Mouse (Mus musculus) lung, embryonic 15.5 days (tissue): ENCODE results near the gene Rpl35. TPM values are rescaled to one million over a fixed set of nuclear protein-coding genes. Genes with fewer than 3 reads are reported as not detected.

Experiments used
- ATAC-seq: fragments of 200-750 bp; cut with Nextera tagmentation; 2 replicates; pipeline ENCODE4 v1.8.0; 2017; ENCODE audit warnings: moderate number of reproducible peaks, borderline replicate concordance; ENCODE audit not compliant: low FRiP score, low TSS enrichment; ENCODE audit errors: extremely low read depth
- H3K27ac ChIP-seq: fragments of 300-500 bp; sonication (generic); 2 replicates; pipeline ENCODE4 v1.5.1; 2015; ENCODE audit warnings: moderate library complexity, mild to moderate bottlenecking, inconsistent platforms
- H3K27me3 ChIP-seq: fragments of 300-500 bp; sonication (generic); 2 replicates; pipeline ENCODE4 v1.6.1; 2015; ENCODE audit warnings: inconsistent platforms
- H3K36me3 ChIP-seq: fragments of 300-500 bp; sonication (generic); 2 replicates; pipeline ENCODE4 v1.6.1; 2015; ENCODE audit warnings: inconsistent platforms
- H3K4me1 ChIP-seq: fragments of 300-500 bp; sonication (generic); 2 replicates; pipeline ENCODE4 v1.6.1; 2015; ENCODE audit warnings: inconsistent platforms
- H3K4me2 ChIP-seq: fragments of 300-500 bp; sonication (generic); 2 replicates; pipeline ENCODE4 v1.6.1; 2015; ENCODE audit warnings: inconsistent platforms, mild to moderate bottlenecking, moderate library complexity
- H3K4me3 ChIP-seq: fragments of 300-500 bp; sonication (generic); 2 replicates; pipeline ENCODE4 v1.5.1; 2015; ENCODE audit warnings: mild to moderate bottlenecking, inconsistent platforms
- H3K9ac ChIP-seq: fragments of 300-500 bp; sonication (generic); 2 replicates; pipeline ENCODE4 v1.6.1; 2015; ENCODE audit warnings: inconsistent platforms
- H3K9me3 ChIP-seq: fragments of 300-500 bp; sonication (generic); 2 replicates; pipeline ENCODE4 v1.6.1; 2016; ENCODE audit warnings: inconsistent platforms
- WGBS: fragments of 180-500 bp; shearing (Covaris S2); methylation state at CpG from one replicate; pipeline ENCODE4 v1.1.7; 2015; 5-methylcytosine and 5-hydroxymethylcytosine counted together
- polyA plus RNA-seq: library from polyadenylated mRNA; unstranded; fragments of >200 nt; fragmentation: Nextera tagmentation; extraction: Ambion mirVana; gene quantifications from 2 replicates; pipeline ENCODE4 v1.2.1, GENCODE M21; 2015

Rpl35 gene
- polyA plus RNA-seq, 1 experiment from 2014 or later, result 831 TPM

DNA sequence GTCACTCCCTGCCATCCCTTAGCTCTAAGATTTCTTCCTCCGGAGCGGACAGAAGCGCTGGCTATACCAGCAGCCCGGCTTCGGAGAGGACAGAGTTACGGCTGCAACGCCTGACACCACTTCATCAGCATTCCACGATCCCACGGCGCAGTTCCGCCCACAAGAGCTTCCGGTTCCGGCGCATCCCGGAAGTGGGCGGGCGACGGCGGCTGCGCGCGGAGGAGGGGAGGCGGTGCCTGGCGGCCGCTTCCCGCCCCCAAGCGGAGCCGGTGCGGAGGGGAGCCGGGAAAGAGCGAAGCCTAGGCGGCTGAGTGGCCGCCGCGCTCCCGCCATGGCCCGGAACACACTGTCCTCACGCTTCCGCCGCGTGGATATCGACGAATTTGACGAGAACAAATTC, 2.4 kb upstream of the Rpl35 start:
- Histone ChIP-seq H3K4me1 (peaks cover 43% of the 10 kb centered on the region), H3K27ac (peak overlapping the region; percentile 93)
- WGBS, result under 1% methylated on average over 44 of the region's 44 CpGs

DNA sequence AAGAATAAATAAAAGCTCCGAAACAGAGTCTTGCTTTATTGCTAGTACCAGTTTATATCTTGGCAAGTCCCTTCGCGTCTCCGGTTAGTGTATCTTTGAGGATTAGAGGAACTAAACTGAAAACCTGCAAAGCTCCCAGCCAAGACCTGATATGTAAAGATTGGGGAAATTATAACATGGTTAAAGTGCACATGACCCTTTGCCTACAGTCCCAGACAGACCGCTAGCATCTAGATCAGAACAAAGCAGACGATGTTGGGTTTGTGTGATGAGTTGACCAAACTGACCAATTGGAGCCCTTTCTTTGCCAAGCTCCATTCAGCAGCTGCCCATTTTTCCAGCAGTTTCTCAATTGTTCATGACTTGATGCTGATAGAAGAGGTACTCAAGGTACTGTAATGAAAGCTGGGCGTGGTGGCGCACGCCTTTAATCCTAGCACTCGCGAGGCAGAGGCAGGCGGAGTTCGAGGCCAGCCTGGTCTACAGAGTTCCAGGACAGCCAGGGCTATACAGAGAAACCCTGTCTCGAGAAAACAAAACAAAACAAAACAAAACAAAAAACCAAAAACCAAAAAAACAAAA, 816 bp upstream of the Rpl35 start:
- Histone ChIP-seq H3K27ac (no peak overlapping the region), H3K4me1 (peaks cover 50% of the 10 kb centered on the region), H3K36me3 (peaks cover 24% of the 10 kb centered on the region), H3K4me2 (peak overlapping the region; percentile 64), H3K4me3 (peak overlapping the region; percentile 90), H3K9me3 (no peaks in the 10 kb centered on the region), H3K9ac (peak overlapping the region; percentile 71), H3K27me3 (no peaks in the 10 kb centered on the region)
- ATAC-seq, result no peak
- 83% methylated on average over 14 of the region's 14 CpGs for WGBS

More for the DNA sequence above, 2.4 kb upstream of the Rpl35 start:
- Histone ChIP-seq H3K36me3 (peaks cover 12% of the 10 kb centered on the region), H3K9me3 (no peaks in the 10 kb centered on the region), H3K4me3 (peak overlapping the region; percentile 85), H3K4me2 (peak overlapping the region; percentile 87), H3K9ac (peak overlapping the region; percentile 89), H3K27me3 (no peaks in the 10 kb centered on the region)
- ATAC-seq, result peak; percentile 89

DNA sequence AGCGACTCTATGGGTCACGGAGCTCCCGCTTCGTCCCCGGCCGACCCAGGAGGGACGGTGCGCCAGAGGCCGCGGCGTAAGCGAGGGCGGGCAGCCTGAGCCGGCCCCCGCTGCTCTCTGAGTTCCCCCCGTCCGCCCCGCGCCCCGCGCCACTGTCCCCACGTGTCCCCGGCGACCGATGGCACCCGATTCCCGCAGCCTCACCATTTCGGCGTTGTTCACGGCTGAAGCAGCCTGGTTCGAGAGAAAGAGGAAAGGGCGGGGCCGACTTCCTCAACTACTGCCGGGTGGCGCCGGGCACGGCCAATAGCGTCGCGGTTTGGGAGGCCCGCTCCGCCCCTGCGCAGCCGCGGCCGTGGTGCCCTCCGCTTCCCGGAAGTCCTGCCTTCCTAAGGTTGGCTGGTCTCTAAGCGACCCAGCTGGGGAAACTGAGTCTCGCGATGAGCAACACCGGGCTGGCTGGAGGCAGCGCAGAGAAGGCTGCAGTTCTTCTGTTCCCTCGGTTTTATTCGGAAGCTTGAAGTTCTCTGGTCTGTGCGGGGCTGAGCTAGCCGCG, 466 bp downstream of the Rpl35 start, which contains the start of gene Arpc5l:
Gene Arpc5l, plus strand, starts transcription at position 469 of the 556 bp plus-strand sequence.
- Histone ChIP-seq H3K4me2 (peak within 1 kb of the TSS; percentile 64), H3K4me3 (peak within 1 kb of the TSS; percentile 90), H3K4me1 (peaks cover 50% of the 10 kb centered on the region), H3K9me3 (no peaks in the 10 kb centered on the region), H3K27ac (peak within 1 kb of the TSS; percentile 90), H3K27me3 (no peaks in the 10 kb centered on the region), H3K9ac (peak within 1 kb of the TSS; percentile 86), H3K36me3 (peaks cover 36% of the 10 kb centered on the region)
- ATAC-seq, result peak; percentile 86
- WGBS, result under 1% methylated on average over 58 of the region's 58 CpGs

DNA sequence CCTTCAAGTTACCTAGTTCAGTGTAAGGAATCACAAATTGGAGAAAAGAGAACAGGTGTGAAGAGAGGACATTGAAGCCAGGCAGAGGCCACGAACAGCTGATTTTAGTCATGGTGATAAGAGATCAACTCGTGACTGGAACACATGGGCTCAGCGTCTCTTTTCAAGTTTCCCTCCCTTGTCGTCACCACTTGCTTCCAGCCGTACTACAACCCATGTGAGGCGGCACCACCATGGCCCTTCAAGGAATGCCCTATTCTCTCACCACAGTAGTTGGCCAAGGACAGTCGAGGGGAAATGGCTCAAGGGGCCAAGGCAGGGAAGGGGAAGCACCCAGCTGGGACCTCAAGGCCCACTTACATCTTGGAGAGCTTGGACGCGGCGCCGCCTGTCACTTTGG, 1.1 kb downstream of the Rpl35 start:
- peak overlapping the region; percentile 90 for H3K4me3 ChIP-seq
- no peak for ATAC-seq
- H3K27ac ChIP-seq, result peak overlapping the region; percentile 90; the same call in 1 of the 2 replicates
- H3K36me3 ChIP-seq, result peaks cover 40% of the 10 kb centered on the region
- peak overlapping the region; percentile 86 for H3K9ac ChIP-seq
- H3K4me1 ChIP-seq, result peaks cover 46% of the 10 kb centered on the region
- no peaks in the 10 kb centered on the region for H3K9me3 ChIP-seq
- peak overlapping the region; percentile 64 for H3K4me2 ChIP-seq
- WGBS, result 0% methylated on average over 11 of the region's 11 CpGs
- no peaks in the 10 kb centered on the region for H3K27me3 ChIP-seq

DNA sequence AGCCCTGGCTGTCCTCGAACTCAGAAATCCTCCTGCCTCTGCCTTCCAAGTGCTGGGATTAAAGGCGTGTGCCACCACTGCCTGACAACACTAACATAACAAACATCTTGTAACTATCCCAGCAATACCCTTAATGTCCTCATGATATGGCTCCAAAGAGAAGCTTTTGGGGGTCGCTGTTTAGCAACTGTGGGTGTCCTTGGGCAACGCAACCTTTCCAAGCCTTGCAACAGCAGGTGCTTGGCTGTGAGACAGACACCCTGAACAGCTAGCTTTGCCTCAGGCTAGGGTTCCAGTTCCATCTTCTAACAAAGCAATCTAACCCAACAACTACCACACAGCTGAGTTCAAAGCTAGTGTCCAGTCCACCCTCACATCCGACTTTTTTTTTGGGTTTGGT, 1.9 kb downstream of the Rpl35 start:
- 59% methylated on average over 5 of the region's 5 CpGs for WGBS
- ATAC-seq, result no peak

DNA sequence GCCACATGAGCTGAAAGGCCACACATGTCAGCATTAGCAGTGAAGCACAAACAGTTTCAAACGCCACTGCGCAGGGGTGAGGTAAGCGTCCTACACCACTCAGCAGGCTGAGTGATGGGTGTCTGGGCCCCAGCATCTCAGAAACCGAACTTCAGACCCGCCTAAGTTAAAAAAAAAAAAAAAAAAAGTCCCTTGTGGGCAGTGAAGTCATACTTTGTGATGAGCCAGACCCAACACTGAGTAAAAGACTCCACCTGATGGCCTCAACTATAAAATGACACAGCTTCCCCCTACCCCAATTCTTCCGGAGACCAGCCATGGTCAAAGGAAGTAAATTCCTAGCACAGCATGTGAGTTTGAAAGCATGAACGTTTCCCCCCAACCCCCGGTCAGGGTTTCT, 2.3 kb downstream of the Rpl35 start:
- H3K4me3 ChIP-seq, result peak overlapping the region; percentile 90
- H3K27me3 ChIP-seq, result no peaks in the 10 kb centered on the region
- no peak overlapping the region for H3K27ac ChIP-seq
- peaks cover 40% of the 10 kb centered on the region for H3K36me3 ChIP-seq
- H3K9ac ChIP-seq, result peak overlapping the region; percentile 86
- H3K4me2 ChIP-seq, result peak overlapping the region; percentile 64
- no peak for ATAC-seq
- H3K4me1 ChIP-seq, result peaks cover 41% of the 10 kb centered on the region
- H3K9me3 ChIP-seq, result no peaks in the 10 kb centered on the region
- 43% methylated on average over 8 of the region's 8 CpGs for WGBS

More for the DNA sequence above, 1.9 kb downstream of the Rpl35 start:
- Histone ChIP-seq H3K9me3 (no peaks in the 10 kb centered on the region), H3K9ac (peak overlapping the region; percentile 86), H3K36me3 (peaks cover 40% of the 10 kb centered on the region), H3K4me2 (peak overlapping the region; percentile 64), H3K4me1 (peaks cover 37% of the 10 kb centered on the region), H3K4me3 (peak overlapping the region; percentile 90), H3K27me3 (no peaks in the 10 kb centered on the region), H3K27ac (no peak overlapping the region)

DNA sequence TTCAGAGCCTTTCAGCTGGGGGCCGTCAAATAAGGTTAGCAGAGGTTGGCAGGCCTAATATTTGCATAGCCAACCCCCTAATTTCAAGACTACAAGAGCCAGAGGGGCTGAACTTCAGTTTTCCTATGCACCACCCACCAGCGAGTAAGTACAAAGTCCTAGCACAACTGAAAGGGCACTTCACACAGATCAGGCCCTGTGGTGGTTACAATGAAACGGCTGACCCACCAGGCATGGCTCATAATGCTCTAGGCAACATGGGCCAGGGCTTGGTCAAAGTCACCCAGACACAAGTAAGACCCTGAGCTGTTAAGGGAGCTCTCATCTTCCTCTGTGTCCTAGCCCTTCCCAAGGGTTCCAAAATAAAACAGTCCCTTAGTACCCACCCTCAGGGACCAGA, 3.6 kb downstream of the Rpl35 start:
- Histone ChIP-seq H3K9me3 (no peaks in the 10 kb centered on the region), H3K36me3 (peaks cover 40% of the 10 kb centered on the region), H3K27ac (no peak overlapping the region), H3K27me3 (no peaks in the 10 kb centered on the region), H3K9ac (no peak overlapping the region), H3K4me3 (no peak overlapping the region), H3K4me2 (no peak overlapping the region), H3K4me1 (peaks cover 42% of the 10 kb centered on the region)
- 69% methylated on average over 3 of the region's 3 CpGs for WGBS
- ATAC-seq, result no peak

DNA sequence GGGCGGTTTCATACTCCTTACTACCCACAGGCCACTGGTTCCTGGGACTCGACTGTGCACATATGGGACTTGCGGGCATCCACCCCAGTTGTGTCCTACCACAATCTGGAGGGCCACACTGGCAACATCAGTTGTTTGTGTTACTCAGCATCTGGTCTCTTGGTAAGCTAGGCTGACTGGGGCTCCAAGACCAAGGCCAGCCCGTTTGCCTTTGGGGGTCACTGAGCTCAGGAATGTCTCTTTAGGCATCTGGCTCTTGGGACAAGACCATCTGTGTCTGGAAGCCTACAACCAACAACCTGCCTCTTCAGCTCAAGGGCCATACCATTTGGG, 4.9 kb downstream of the Rpl35 start:
- H3K36me3 ChIP-seq, result peaks cover 40% of the 10 kb centered on the region
- no peaks in the 10 kb centered on the region for H3K9me3 ChIP-seq
- ATAC-seq, result no peak
- H3K4me2 ChIP-seq, result no peak overlapping the region
- no peaks in the 10 kb centered on the region for H3K27me3 ChIP-seq
- 77% methylated on average over 4 of the region's 4 CpGs for WGBS
- no peak overlapping the region for H3K27ac ChIP-seq
- no peak overlapping the region for H3K9ac ChIP-seq
- H3K4me1 ChIP-seq, result peaks cover 30% of the 10 kb centered on the region
- H3K4me3 ChIP-seq, result no peak overlapping the region

DNA sequence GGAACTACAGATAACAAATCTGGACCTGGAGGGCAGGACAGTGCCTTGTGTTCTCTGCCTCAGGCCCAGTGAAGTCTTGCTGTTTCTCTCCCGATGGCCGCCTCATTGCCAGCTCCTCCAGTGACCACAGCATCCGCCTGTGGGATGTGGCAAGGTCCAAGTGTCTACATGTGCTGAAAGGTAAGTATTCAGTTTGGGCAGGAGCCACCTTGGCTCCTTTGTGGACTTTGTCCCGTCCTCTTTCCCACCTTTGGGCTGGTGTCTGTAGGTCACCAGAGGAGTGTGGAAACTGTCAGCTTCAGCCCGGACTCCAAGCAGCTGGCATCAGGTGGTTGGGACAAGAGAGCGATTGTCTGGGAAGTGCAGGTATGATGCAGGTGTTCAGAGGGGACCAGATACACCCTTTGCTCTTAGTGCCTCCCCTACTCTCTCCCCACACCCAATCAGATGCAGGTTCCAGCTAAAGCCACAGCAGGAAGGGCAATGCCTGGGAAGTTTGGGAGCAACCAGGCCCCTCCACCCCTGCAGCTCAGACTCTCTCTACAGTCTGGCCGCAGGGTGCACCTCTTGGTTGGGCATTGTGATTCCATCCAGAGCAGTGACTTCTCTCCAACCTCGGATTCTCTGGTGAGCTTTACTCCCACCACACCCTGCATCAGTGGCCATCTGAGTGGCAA, 5.4 kb downstream of the Rpl35 start:
- Histone ChIP-seq H3K36me3 (peaks cover 40% of the 10 kb centered on the region), H3K27me3 (no peaks in the 10 kb centered on the region), H3K9ac (no peak overlapping the region), H3K4me2 (no peak overlapping the region), H3K4me1 (peaks cover 30% of the 10 kb centered on the region), H3K27ac (no peak overlapping the region), H3K4me3 (no peak overlapping the region), H3K9me3 (no peaks in the 10 kb centered on the region)
- 56% methylated on average over 8 of the region's 8 CpGs for WGBS
- ATAC-seq, result no peak

DNA sequence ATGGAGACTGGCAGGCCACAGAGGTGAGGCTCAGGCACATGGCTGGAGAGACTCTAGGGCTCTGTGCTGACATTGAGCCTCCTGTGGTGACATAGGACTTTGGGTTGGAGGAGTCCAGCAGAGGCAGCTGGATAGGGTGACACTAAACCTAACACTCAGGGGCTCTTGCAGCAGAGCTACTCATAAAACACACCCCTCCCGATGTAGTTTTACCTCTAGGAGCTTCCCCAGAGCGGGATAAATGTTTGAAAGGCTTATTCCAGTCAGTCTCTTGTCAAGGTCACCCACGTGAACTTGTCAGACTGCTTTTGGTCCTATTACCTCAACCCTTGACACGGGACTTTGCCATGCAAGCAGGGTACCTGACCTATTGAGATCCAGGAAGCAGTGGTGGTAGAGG, 6.0 kb downstream of the Rpl35 start:
- peaks cover 40% of the 10 kb centered on the region for H3K36me3 ChIP-seq
- H3K27me3 ChIP-seq, result no peaks in the 10 kb centered on the region
- ATAC-seq, result no peak
- no peak overlapping the region for H3K4me3 ChIP-seq
- H3K9ac ChIP-seq, result no peak overlapping the region
- peaks cover 30% of the 10 kb centered on the region for H3K4me1 ChIP-seq
- H3K27ac ChIP-seq, result no peak overlapping the region
- no peaks in the 10 kb centered on the region for H3K9me3 ChIP-seq
- H3K4me2 ChIP-seq, result no peak overlapping the region
- WGBS, result 45% methylated on average over 4 of the region's 4 CpGs

DNA sequence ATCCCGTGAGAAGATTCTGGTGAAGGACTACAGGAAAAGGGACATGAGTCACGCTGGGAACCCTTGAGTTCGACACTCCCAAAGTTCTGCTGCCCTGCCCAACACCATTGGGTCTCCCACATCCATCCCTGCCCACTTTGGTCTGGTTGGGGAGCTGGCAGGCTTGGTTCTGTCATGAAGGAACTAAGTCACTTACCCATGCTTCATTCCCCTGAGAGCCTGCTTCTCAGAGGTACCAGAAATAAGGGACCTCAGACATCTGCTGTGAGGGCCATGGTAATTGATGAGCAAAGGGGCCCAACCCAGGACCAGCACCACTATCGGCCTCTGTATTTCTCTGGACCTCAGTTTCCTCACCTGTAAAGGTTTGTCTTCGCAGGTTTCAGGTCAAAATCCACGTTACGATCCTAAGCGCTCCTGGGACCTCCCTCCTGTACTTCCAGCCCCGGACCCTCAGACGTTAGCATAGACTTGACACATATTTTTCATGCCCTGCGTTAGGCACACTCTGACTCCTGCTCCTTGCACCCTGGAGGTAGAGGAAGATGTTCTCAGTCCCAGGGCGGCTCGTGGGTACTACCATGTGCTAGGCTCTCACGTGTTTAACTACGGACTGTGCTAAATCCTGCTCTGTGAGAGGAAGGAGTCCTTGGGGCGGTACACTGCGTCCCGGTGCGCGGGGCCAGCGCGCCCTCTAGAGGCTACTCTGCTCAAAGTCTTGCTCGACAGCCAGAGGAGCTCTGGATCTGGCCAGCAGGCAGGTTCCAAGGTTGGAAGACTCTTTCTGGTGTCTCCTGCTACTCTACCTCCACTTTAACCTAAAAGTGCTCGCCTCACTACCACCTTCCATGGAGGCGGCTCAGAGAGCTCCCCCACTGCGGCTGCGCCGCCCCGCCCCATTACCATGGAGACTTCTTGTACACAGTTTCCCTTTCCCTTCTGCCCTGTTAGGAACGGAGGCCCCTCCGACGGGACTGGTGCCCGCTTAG, 7.7 kb downstream of the Rpl35 start, which contains the start of gene Wdr38:
Gene Wdr38, plus strand, starts transcription at position 91 of the 989 bp plus-strand sequence.
- peak; percentile 94 for ATAC-seq
- WGBS, result 11% methylated on average over 33 of the region's 33 CpGs

More for the DNA sequence above, 7.7 kb downstream of the Rpl35 start, which contains the start of gene Wdr38:
- no peaks in the 10 kb centered on the region for H3K9me3 ChIP-seq
- H3K9ac ChIP-seq, result peak within 1 kb of the TSS; percentile 46
- H3K36me3 ChIP-seq, result peaks cover 31% of the 10 kb centered on the region
- peak within 1 kb of the TSS; percentile 60 for H3K4me2 ChIP-seq
- H3K27ac ChIP-seq, result peak within 1 kb of the TSS; percentile 60
- peak within 1 kb of the TSS; percentile 48 for H3K4me3 ChIP-seq
- H3K27me3 ChIP-seq, result no peaks in the 10 kb centered on the region
- H3K4me1 ChIP-seq, result peaks cover 20% of the 10 kb centered on the region
